Mouse (Mus musculus) MEL (cell line): Measurements from ENCODE around the gene Adsl. TPM values are rescaled to one million over a fixed set of nuclear protein-coding genes. Genes with fewer than 3 reads are reported as not detected.

Experiments
- DNase-seq: peaks from one replicate; pipeline ENCODE4 v3.0.0; 2011; ENCODE audit warnings: low read depth, low spot score
- H3K27ac ChIP-seq: 2 replicates; pipeline ENCODE4 v1.5.1; 2012; ENCODE audit warnings: low read depth, mild to moderate bottlenecking, control low read depth, low read length, moderate library complexity; ENCODE audit not compliant: control insufficient read depth
- H3K27me3 ChIP-seq, 2 experiments: fragments of 150-350 bp in 1 of 2; sonication (generic) in 1 of 2; 2 replicates each; pipeline ENCODE4 v1.6.1; 2012; ENCODE audit warnings: low read length in 2 of 2, mild to moderate bottlenecking in 2 of 2, improper control_type of control experiment in 1 of 2, moderate library complexity in 1 of 2; ENCODE audit not compliant: insufficient read depth in 2 of 2, control insufficient read depth in 1 of 2
- H3K36me3 ChIP-seq, 2 experiments: 2 replicates each; pipeline ENCODE4 v1.6.1; 2012 to 2014; ENCODE audit warnings: low read length in 2 of 2, improper control_type of control experiment in 1 of 2, inconsistent platforms in 1 of 2, mild to moderate bottlenecking in 1 of 2; ENCODE audit not compliant: insufficient read depth in 2 of 2, control insufficient read depth in 1 of 2
- H3K4me1 ChIP-seq, 2 experiments: fragments of 150-350 bp in 1 of 2; sonication (generic) in 1 of 2; 2 replicates each; pipeline ENCODE4 v1.6.1; 2012; ENCODE audit warnings: low read length in 2 of 2, improper control_type of control experiment in 1 of 2, mild to moderate bottlenecking in 1 of 2; ENCODE audit not compliant: insufficient read depth in 2 of 2, control insufficient read depth in 1 of 2
- H3K4me3 ChIP-seq, 2 experiments: fragments of 150-350 bp in 1 of 2; sonication (generic) in 1 of 2; 2 replicates each; pipeline ENCODE4 v1.5.1; 2012; ENCODE audit warnings: low read depth in 2 of 2, low read length in 2 of 2, mild to moderate bottlenecking in 2 of 2, moderate library complexity in 2 of 2, control low read depth in 1 of 2, improper control_type of control experiment in 1 of 2; ENCODE audit not compliant: control insufficient read depth in 1 of 2, insufficient read depth in 1 of 2
- H3K79me2 ChIP-seq: 2 replicates; pipeline ENCODE4 v1.6.1; 2012; ENCODE audit warnings: mild to moderate bottlenecking, low read length, moderate library complexity; ENCODE audit not compliant: control insufficient read depth, poor library complexity, insufficient read depth
- H3K9ac ChIP-seq: 2 replicates; pipeline ENCODE4 v1.6.1; 2012; ENCODE audit warnings: low read depth, mild to moderate bottlenecking, control low read depth, low read length, moderate library complexity; ENCODE audit not compliant: control insufficient read depth, poor library complexity, severe bottlenecking
- H3K9me3 ChIP-seq: fragments of 150-350 bp; sonication (generic); replicated peaks from 2 replicates; pipeline ENCODE4 v1.6.1; 2012; ENCODE audit warnings: mild to moderate bottlenecking, low read length, improper control_type of control experiment, moderate library complexity; ENCODE audit not compliant: insufficient read depth
- BHLHE40 ChIP-seq: IDR thresholded peaks from 2 replicates; pipeline ENCODE4 v1.6.1; 2012; ENCODE audit warnings: low read depth, mild to moderate bottlenecking, inconsistent platforms, low read length, improper control_type of control experiment, borderline replicate concordance
- CHD1 ChIP-seq: IDR thresholded peaks from 2 replicates; pipeline ENCODE4 v1.6.1; 2012; ENCODE audit warnings: low read depth, mild to moderate bottlenecking, inconsistent platforms, low read length, improper control_type of control experiment
- CHD2 ChIP-seq: IDR thresholded peaks from 2 replicates; pipeline ENCODE4 v1.6.1; 2011; ENCODE audit warnings: low read length, improper control_type of control experiment
- CTCF ChIP-seq, 3 experiments: IDR thresholded peaks in 2 of 3; conservative IDR thresholded peaks in 1 of 3; 2 replicates each; pipeline ENCODE4 v1.5.1; 2011 to 2012; ENCODE audit warnings: low read length in 3 of 3, low read depth in 2 of 3, mild to moderate bottlenecking in 2 of 3, improper control_type of control experiment in 1 of 3, inconsistent platforms in 1 of 3, mixed read lengths in 1 of 3, moderate library complexity in 1 of 3; ENCODE audit not compliant: control insufficient read depth in 1 of 3, insufficient read depth in 1 of 3, poor library complexity in 1 of 3, severe bottlenecking in 1 of 3
- GABPA ChIP-seq: IDR thresholded peaks from 2 replicates; pipeline ENCODE4 v1.6.1; 2012; ENCODE audit warnings: low read depth, mild to moderate bottlenecking, inconsistent platforms, low read length, improper control_type of control experiment, moderate library complexity
- GATA1 ChIP-seq: IDR thresholded peaks from 2 replicates; pipeline ENCODE4 v1.6.1; 2011; ENCODE audit warnings: low read depth, low read length, improper control_type of control experiment
- HCFC1 ChIP-seq: IDR thresholded peaks from 2 replicates; pipeline ENCODE4 v1.6.1; 2012; ENCODE audit warnings: low read depth, mild to moderate bottlenecking, inconsistent platforms, low read length, improper control_type of control experiment, moderate library complexity
- MAFK ChIP-seq: IDR thresholded peaks from 2 replicates; pipeline ENCODE4 v1.6.1; 2011; ENCODE audit warnings: low read depth, mild to moderate bottlenecking, low read length, improper control_type of control experiment, borderline replicate concordance
- MAX ChIP-seq: IDR thresholded peaks from 2 replicates; pipeline ENCODE4 v1.6.1; 2011; ENCODE audit warnings: low read length, improper control_type of control experiment
- MAZ ChIP-seq: IDR thresholded peaks from 2 replicates; pipeline ENCODE4 v1.6.1; 2012; ENCODE audit warnings: low read depth, mild to moderate bottlenecking, inconsistent platforms, low read length, improper control_type of control experiment
- MXI1 ChIP-seq: IDR thresholded peaks from 2 replicates; pipeline ENCODE4 v1.6.1; 2011; ENCODE audit warnings: mild to moderate bottlenecking, low read depth, low read length, improper control_type of control experiment
- NELFE ChIP-seq: IDR thresholded peaks from 2 replicates; pipeline ENCODE4 v1.6.1; 2011; ENCODE audit warnings: low read depth, low read length, improper control_type of control experiment
- RCOR1 ChIP-seq: IDR thresholded peaks from 2 replicates; pipeline ENCODE4 v1.6.1; 2012; ENCODE audit warnings: low read depth, mild to moderate bottlenecking, inconsistent platforms, low read length, improper control_type of control experiment
- ZC3H11A ChIP-seq: IDR thresholded peaks from 2 replicates; pipeline ENCODE4 v1.6.1; 2012; ENCODE audit warnings: low read depth, mild to moderate bottlenecking, inconsistent platforms, low read length, improper control_type of control experiment
- ZKSCAN1 ChIP-seq: IDR thresholded peaks from 2 replicates; pipeline ENCODE4 v1.6.1; 2012; ENCODE audit warnings: low read depth, mild to moderate bottlenecking, inconsistent platforms, low read length, improper control_type of control experiment, moderate library complexity
- ZNF384 ChIP-seq: IDR thresholded peaks from 2 replicates; pipeline ENCODE4 v1.6.1; 2012; ENCODE audit warnings: low read depth, mild to moderate bottlenecking, inconsistent platforms, low read length, improper control_type of control experiment
- polyA plus RNA-seq, 2 experiments: library from polyadenylated mRNA; stranded (reverse) in 1 of 2; unstranded in 1 of 2; fragments of >175 nt in 1 of 2; fragments of >200 nt in 1 of 2; gene quantifications; 2 replicates each; pipeline versions ENCODE4 v1.2.1 to v1.2.4; 2012; ENCODE audit warnings: low replicate concordance in 2 of 2, low read depth in 1 of 2; ENCODE audit not compliant: insufficient read length in 2 of 2, insufficient read depth in 1 of 2, missing spikeins in 1 of 2
- total RNA-seq: library from RNA; depleted of rRNA; stranded (reverse); fragments of 300-350 nt; gene quantifications from 2 replicates; pipeline ENCODE4 v1.2.3, GENCODE M21; 2012

Adsl gene
- total and polyA plus RNA-seq, 3 experiments: 304 to 365 (median 320) TPM

- no peaks in the 10 kb centered on the region for H3K4me1 ChIP-seq
- H3K9me3 ChIP-seq: no peaks in the 10 kb centered on the region
- TF ChIP-seq GABPA (no peak), MAX (no peak), ZNF384 (no peak), MXI1 (no peak), HCFC1 (no peak), BHLHE40 (no peak), MAZ (no peak), GATA1 (no peak), CHD2 (no peak), RCOR1 (no peak)
- no peak for DNase-seq
- no peak overlapping the region for H3K4me3 ChIP-seq
- no peaks in the 10 kb centered on the region for H3K27me3 ChIP-seq
- no peak overlapping the region for H3K27ac ChIP-seq
- H3K36me3 ChIP-seq: no peaks in the 10 kb centered on the region
- no peaks in the 10 kb centered on the region for H3K79me2 ChIP-seq
- H3K9ac ChIP-seq: no peak overlapping the region
Measured at GRCm38 (mm10) chr15:80939401-80939800, 8.9 kb upstream of the Adsl start.

DNA sequence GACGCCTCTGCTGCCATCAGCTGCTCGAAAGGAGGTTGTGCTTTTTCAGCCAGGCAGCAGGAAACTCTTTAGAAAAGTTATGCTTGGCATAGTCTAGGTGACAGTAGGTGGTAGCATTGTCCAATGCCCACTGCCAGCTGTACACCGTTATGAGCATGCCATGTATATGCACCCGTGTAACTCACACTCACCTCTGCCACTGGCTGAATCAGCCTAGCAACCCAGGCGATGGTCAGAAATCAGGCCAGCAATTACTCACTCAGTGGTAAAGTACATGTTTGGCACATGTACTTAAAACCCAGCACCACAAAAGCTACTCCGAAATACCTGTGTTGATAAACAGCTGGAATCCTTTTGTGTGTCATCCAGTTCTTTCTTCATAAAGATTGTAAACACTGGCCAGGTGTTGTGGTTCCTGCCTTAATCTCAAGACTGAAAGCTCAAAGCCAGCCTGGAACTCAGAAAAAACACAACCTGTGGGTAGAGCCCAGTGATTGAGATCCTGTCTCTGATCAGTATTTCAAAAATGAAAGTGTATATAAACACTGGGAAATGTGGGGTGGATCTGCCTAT, 6.7 kb upstream of the Adsl start:
- Histone ChIP-seq H3K9ac (no peak overlapping the region), H3K27me3 (no peaks in the 10 kb centered on the region), H3K79me2 (no peaks in the 10 kb centered on the region), H3K27ac (no peak overlapping the region), H3K4me1 (peaks cover 3 to 4% of the 10 kb centered on the region in 2 experiments), H3K9me3 (no peaks in the 10 kb centered on the region), H3K4me3 (no peak overlapping the region), H3K36me3 (peaks cover 0 to 3% of the 10 kb centered on the region in 2 experiments; a peak in 1 of 4 replicates)
- DNase-seq: no peak
- TF ChIP-seq MAFK (no peak), RCOR1 (no peak), CHD1 (no peak), CTCF (IDR thresholded peaks at IDR 0.05 in 2 of 3, conservative IDR thresholded peaks at IDR 0.05 in 1 of 3; ENCODE audit: control insufficient read depth in 1 of 3, insufficient read depth in 1 of 3, low read depth in 2 of 3, low read length in 3 of 3, poor library complexity in 1 of 3, severe bottlenecking in 1 of 3) (no peak), ZKSCAN1 (no peak), NELFE (no peak), HCFC1 (no peak), ZC3H11A (no peak)
